Mouse (Mus musculus): ENCODE data around the gene Cped1. TPM values are rescaled to one million over a fixed set of nuclear protein-coding genes. Genes with fewer than 3 reads are reported as not detected.

Cped1 gene
- polyA plus RNA-seq, 1 experiment, result not detected

- Histone ChIP-seq H3K4me3 (ENCODE audit: insufficient read depth, low read depth, low read length) (no peak overlapping the region), H3K27ac (ENCODE audit: insufficient read depth, low read depth, low read length) (no peak overlapping the region), H3K4me1 (ENCODE audit: control insufficient read depth, insufficient read depth, low read length) (no peaks in the 10 kb centered on the region)
- 26% methylated on average over 10 of the region's 10 CpGs for WGBS
- TF ChIP-seq POLR2A (IDR thresholded peaks at IDR 0.05; ENCODE audit: insufficient read depth, low read depth, low read length) (no peak), CTCF (IDR thresholded peaks at IDR 0.05; ENCODE audit: insufficient read depth, low read depth, low read length) (no peak)
Observed at GRCm38 (mm10) chr6:22180316-22180715, 194.6 kb downstream of the Cped1 start.

- H3K27ac ChIP-seq (ENCODE audit: insufficient read depth, low read depth, low read length), result no peak overlapping the region
- H3K4me3 ChIP-seq (ENCODE audit: insufficient read depth, low read depth, low read length), result no peak overlapping the region
- H3K4me1 ChIP-seq (ENCODE audit: control insufficient read depth, insufficient read depth, low read length), result peaks cover 2% of the 10 kb centered on the region; the same call in 1 of the 2 replicates
- no peak for TF ChIP-seq CTCF (IDR thresholded peaks at IDR 0.05; ENCODE audit: insufficient read depth, low read depth, low read length)
- no peak for TF ChIP-seq POLR2A (IDR thresholded peaks at IDR 0.05; ENCODE audit: insufficient read depth, low read depth, low read length)
- 96% methylated on average over 8 of the region's 8 CpGs for WGBS
Observed at GRCm38 (mm10) chr6:22186967-22187366, 201.3 kb downstream of the Cped1 start.

GRCm38 (mm10) chr6:22189346-22190335, 203.9 kb downstream of the Cped1 start:
- no peak for TF ChIP-seq POLR2A (IDR thresholded peaks at IDR 0.05; ENCODE audit: insufficient read depth, low read depth, low read length)
- TF ChIP-seq CTCF (IDR thresholded peaks at IDR 0.05; ENCODE audit: insufficient read depth, low read depth, low read length), result no peak
- no peak overlapping the region for H3K27ac ChIP-seq (ENCODE audit: insufficient read depth, low read depth, low read length)

GRCm38 (mm10) chr6:22198603-22199002, 212.9 kb downstream of the Cped1 start:
- TF ChIP-seq CTCF (IDR thresholded peaks at IDR 0.05; ENCODE audit: insufficient read depth, low read depth, low read length) (no peak), POLR2A (IDR thresholded peaks at IDR 0.05; ENCODE audit: insufficient read depth, low read depth, low read length) (no peak)
- no peak overlapping the region for H3K4me3 ChIP-seq (ENCODE audit: insufficient read depth, low read depth, low read length)
- WGBS, result 87% methylated on average over 3 of the region's 3 CpGs
- no peak overlapping the region for H3K27ac ChIP-seq (ENCODE audit: insufficient read depth, low read depth, low read length)
- no peaks in the 10 kb centered on the region for H3K4me1 ChIP-seq (ENCODE audit: control insufficient read depth, insufficient read depth, low read length)

More at GRCm38 (mm10) chr6:22189346-22190335, 203.9 kb downstream of the Cped1 start:
- no peak overlapping the region for H3K4me3 ChIP-seq (ENCODE audit: insufficient read depth, low read depth, low read length)
- peaks cover 2% of the 10 kb centered on the region; the same call in 1 of the 2 replicates for H3K4me1 ChIP-seq (ENCODE audit: control insufficient read depth, insufficient read depth, low read length)
- 56% methylated on average over 24 of the region's 24 CpGs for WGBS

GRCm38 (mm10) chr6:22199473-22199872, 213.8 kb downstream of the Cped1 start:
- Histone ChIP-seq H3K4me1 (ENCODE audit: control insufficient read depth, insufficient read depth, low read length) (no peaks in the 10 kb centered on the region), H3K4me3 (ENCODE audit: insufficient read depth, low read depth, low read length) (no peak overlapping the region), H3K27ac (ENCODE audit: insufficient read depth, low read depth, low read length) (no peak overlapping the region)
- 97% methylated on average over 2 of the region's 2 CpGs for WGBS
- TF ChIP-seq CTCF (IDR thresholded peaks at IDR 0.05; ENCODE audit: insufficient read depth, low read depth, low read length) (no peak), POLR2A (IDR thresholded peaks at IDR 0.05; ENCODE audit: insufficient read depth, low read depth, low read length) (no peak)

- Histone ChIP-seq H3K27ac (ENCODE audit: insufficient read depth, low read depth, low read length) (no peak overlapping the region), H3K4me3 (ENCODE audit: insufficient read depth, low read depth, low read length) (no peak overlapping the region), H3K4me1 (ENCODE audit: control insufficient read depth, insufficient read depth, low read length) (no peaks in the 10 kb centered on the region)
- WGBS, result 95% methylated on average over 3 of the region's 3 CpGs
- TF ChIP-seq POLR2A (IDR thresholded peaks at IDR 0.05; ENCODE audit: insufficient read depth, low read depth, low read length) (no peak), CTCF (IDR thresholded peaks at IDR 0.05; ENCODE audit: insufficient read depth, low read depth, low read length) (no peak)
Observed at GRCm38 (mm10) chr6:22200133-22200532, 214.4 kb downstream of the Cped1 start.

GRCm38 (mm10) chr6:22201879-22202278, 216.2 kb downstream of the Cped1 start:
- H3K4me1 ChIP-seq (ENCODE audit: control insufficient read depth, insufficient read depth, low read length), result no peaks in the 10 kb centered on the region
- H3K27ac ChIP-seq (ENCODE audit: insufficient read depth, low read depth, low read length), result no peak overlapping the region
- no peak overlapping the region for H3K4me3 ChIP-seq (ENCODE audit: insufficient read depth, low read depth, low read length)
- TF ChIP-seq CTCF (IDR thresholded peaks at IDR 0.05; ENCODE audit: insufficient read depth, low read depth, low read length), result no peak
- no peak for TF ChIP-seq POLR2A (IDR thresholded peaks at IDR 0.05; ENCODE audit: insufficient read depth, low read depth, low read length)
- 69% methylated on average over 3 of the region's 3 CpGs for WGBS

- H3K27ac ChIP-seq (ENCODE audit: insufficient read depth, low read depth, low read length), result no peak overlapping the region
- H3K4me1 ChIP-seq (ENCODE audit: control insufficient read depth, insufficient read depth, low read length), result no peaks in the 10 kb centered on the region
- 64% methylated on average over 12 of the region's 12 CpGs for WGBS
- H3K4me3 ChIP-seq (ENCODE audit: insufficient read depth, low read depth, low read length), result no peak overlapping the region
- no peak for TF ChIP-seq POLR2A (IDR thresholded peaks at IDR 0.05; ENCODE audit: insufficient read depth, low read depth, low read length)
Observed at GRCm38 (mm10) chr6:22205030-22205750, 219.5 kb downstream of the Cped1 start.

- Histone ChIP-seq H3K4me3 (ENCODE audit: insufficient read depth, low read depth, low read length) (no peak overlapping the region), H3K4me1 (ENCODE audit: control insufficient read depth, insufficient read depth, low read length) (no peaks in the 10 kb centered on the region), H3K27ac (ENCODE audit: insufficient read depth, low read depth, low read length) (no peak overlapping the region)
- no peak for TF ChIP-seq POLR2A (IDR thresholded peaks at IDR 0.05; ENCODE audit: insufficient read depth, low read depth, low read length)
- TF ChIP-seq CTCF (IDR thresholded peaks at IDR 0.05; ENCODE audit: insufficient read depth, low read depth, low read length), result no peak
- WGBS, result 35% methylated on average over 7 of the region's 7 CpGs
Observed at GRCm38 (mm10) chr6:22205751-22206121, 220.0 kb downstream of the Cped1 start.

All from olfactory bulb, adult 2 months (tissue).